Mouse (Mus musculus) megakaryocyte, embryonic 14.5 days (primary cell): ENCODE results near the gene Rasl2-9.

Experiments used
- FLI1 ChIP-seq: IDR thresholded peaks from 2 replicates; pipeline ENCODE4 v1.6.1; 2012; ENCODE audit warnings: low read length, inconsistent platforms, mixed read lengths
- GATA1 ChIP-seq: IDR thresholded peaks from 3 replicates; pipeline ENCODE4 v1.6.1; 2012; ENCODE audit warnings: mixed read lengths, low read length, inconsistent platforms, borderline replicate concordance

DNA sequence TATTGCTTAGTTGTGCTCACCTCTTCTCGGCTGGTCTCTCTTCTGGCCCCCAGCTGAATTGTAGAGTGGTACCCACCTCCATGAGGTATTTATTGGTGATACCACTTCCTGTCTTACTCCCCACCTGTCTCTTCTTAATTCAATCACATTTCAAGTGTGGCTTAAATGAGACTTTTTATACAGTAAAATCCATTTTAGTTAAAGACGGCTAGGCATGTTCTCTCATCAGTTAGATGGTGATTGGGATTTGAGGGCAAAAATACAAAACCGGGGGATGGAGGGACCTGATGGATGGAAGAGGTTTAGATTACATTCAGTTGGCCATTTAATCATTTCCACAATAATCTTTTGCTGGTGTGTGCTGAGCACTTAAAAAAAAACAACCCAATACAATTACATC, 8.9 kb downstream of the Rasl2-9 start, which contains the start of gene Rfpl4:
- TF ChIP-seq GATA1 (no peak), FLI1 (no peak)
